Mouse (Mus musculus) liver, postnatal 0 days (tissue): ENCODE results near the gene Dscaml1. TPM values are rescaled to one million over a fixed set of nuclear protein-coding genes. Genes with fewer than 3 reads are reported as not detected.

Experiments
- ATAC-seq: fragments of 200-750 bp; cut with Nextera tagmentation; 2 replicates; pipeline ENCODE4 v1.8.0; 2017; ENCODE audit warnings: mild to moderate bottlenecking, moderate library complexity
- DNase-seq: peaks from one replicate; pipeline ENCODE4 v3.0.0-alpha.2; 2016
- H3K27ac ChIP-seq: fragments of 300-500 bp; sonication (generic); 2 replicates; pipeline ENCODE4 v1.5.1; 2014; ENCODE audit warnings: antibody characterized with exemption, moderate library complexity, mild to moderate bottlenecking, low read depth
- H3K27me3 ChIP-seq: fragments of 300-500 bp; sonication (generic); 2 replicates; pipeline ENCODE4 v1.6.1; 2014; ENCODE audit warnings: low read length, control low read depth, mixed read lengths; ENCODE audit not compliant: insufficient read depth
- H3K36me3 ChIP-seq: fragments of 300-500 bp; sonication (generic); replicated peaks from 2 replicates; pipeline ENCODE4 v1.6.1; 2014; ENCODE audit warnings: mild to moderate bottlenecking, control low read depth, low read length, moderate library complexity, mixed read lengths; ENCODE audit not compliant: insufficient read depth
- H3K4me1 ChIP-seq: fragments of 300-500 bp; sonication (generic); 2 replicates; pipeline ENCODE4 v1.6.1; 2014; ENCODE audit warnings: antibody characterized with exemption, mild to moderate bottlenecking, control low read depth; ENCODE audit not compliant: insufficient read depth
- H3K4me2 ChIP-seq: fragments of 300-500 bp; sonication (generic); 2 replicates; pipeline ENCODE4 v1.6.1; 2014; ENCODE audit warnings: low read depth, mild to moderate bottlenecking, low read length, moderate library complexity, mixed read lengths
- H3K4me3 ChIP-seq: fragments of 300-500 bp; sonication (generic); 2 replicates; pipeline ENCODE4 v1.5.1; 2014; ENCODE audit warnings: low read depth, low read length
- H3K9ac ChIP-seq: fragments of 300-500 bp; sonication (generic); replicated peaks from 2 replicates; pipeline ENCODE4 v1.6.1; 2014; ENCODE audit warnings: mild to moderate bottlenecking, moderate library complexity
- H3K9me3 ChIP-seq: fragments of 300-500 bp; sonication (generic); 2 replicates; pipeline ENCODE4 v1.6.1; 2016; ENCODE audit warnings: mild to moderate bottlenecking, control low read depth, low read length, mixed read lengths
- CTCF ChIP-seq: sonication (generic); IDR thresholded peaks from 2 replicates; pipeline ENCODE4 v1.5.1; 2016; ENCODE audit warnings: antibody characterized with exemption, low read depth
- EP300 ChIP-seq: IDR thresholded peaks from 2 replicates; pipeline ENCODE4 v1.6.1; 2016; ENCODE audit warnings: antibody characterized with exemption, low read depth, mild to moderate bottlenecking
- WGBS: fragments of 180-500 bp; shearing (Covaris S2); extraction: QIAGEN DNeasy Blood & Tissue Kit; methylation state at CpG from one replicate; pipeline ENCODE4 v1.1.7; 2014; ENCODE audit not compliant: insufficient replicate concordance; 5-methylcytosine and 5-hydroxymethylcytosine counted together
- polyA plus RNA-seq: library from polyadenylated mRNA; unstranded; fragments of >200 nt; fragmentation: Nextera tagmentation; extraction: Ambion mirVana; gene quantifications from 2 replicates; pipeline ENCODE4 v1.2.1, GENCODE M21; 2015

The Dscaml1 gene
- polyA plus RNA-seq, 1 experiment from 2014 or later: not detected

DNA sequence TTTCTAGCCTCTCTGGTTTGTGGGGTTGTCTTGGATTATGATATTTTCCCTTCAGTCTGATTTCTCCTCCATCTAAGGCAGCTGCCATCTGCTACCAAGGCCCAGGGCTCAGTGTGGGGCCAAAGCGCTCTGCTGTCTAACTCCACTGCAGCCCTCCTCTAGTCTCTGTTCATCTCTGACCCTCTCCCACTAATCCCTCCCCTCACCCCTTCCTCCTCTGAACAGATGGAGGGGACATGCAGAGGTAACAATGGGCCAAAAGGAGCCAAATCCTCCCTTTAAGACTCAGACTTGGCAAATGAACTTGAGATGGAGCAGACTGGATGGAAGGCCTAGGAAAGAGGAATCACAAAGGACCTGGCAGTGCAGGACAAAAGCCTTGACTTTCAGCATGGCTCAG, 365.8 kb downstream of the Dscaml1 start:
- TF ChIP-seq EP300 (no peak), CTCF (no peak)
- H3K4me2 ChIP-seq: no peak overlapping the region
- no peak for DNase-seq

DNA sequence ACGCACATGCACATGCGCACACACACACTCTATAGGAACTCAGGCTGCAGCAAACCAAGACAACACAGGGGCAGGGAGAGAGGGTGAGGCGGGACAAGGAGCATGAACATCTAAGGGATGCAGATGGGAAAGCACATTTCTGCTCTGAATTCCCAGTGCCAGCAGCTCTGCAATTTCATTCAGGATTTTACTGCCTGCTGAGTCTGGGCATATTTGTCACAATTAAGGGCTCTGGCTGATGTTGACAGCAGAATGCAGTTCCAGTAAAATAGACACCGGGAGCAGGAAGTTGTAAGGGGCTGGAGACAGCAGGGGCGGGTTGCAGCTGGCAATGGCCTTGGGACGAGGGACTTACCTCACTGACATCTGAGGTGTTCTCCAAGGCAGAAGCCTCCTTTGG, 367.3 kb downstream of the Dscaml1 start:
- no peak overlapping the region for H3K4me2 ChIP-seq
- DNase-seq (no peak), ATAC-seq (no peak)
- H3K27ac ChIP-seq: no peak overlapping the region
- 79% methylated on average over 6 of the region's 6 CpGs for WGBS
- no peak overlapping the region for H3K9ac ChIP-seq
- H3K36me3 ChIP-seq: peaks cover 6% of the 10 kb centered on the region; the same call in 1 of the 2 replicates
- no peaks in the 10 kb centered on the region for H3K27me3 ChIP-seq
- TF ChIP-seq CTCF (no peak), EP300 (no peak)
- H3K4me1 ChIP-seq: peaks cover 3% of the 10 kb centered on the region; the same call in 1 of the 2 replicates
- no peak overlapping the region for H3K4me3 ChIP-seq
- no peaks in the 10 kb centered on the region for H3K9me3 ChIP-seq

More for the DNA sequence above, 365.8 kb downstream of the Dscaml1 start:
- H3K4me1 ChIP-seq: peaks cover 14% of the 10 kb centered on the region
- no peaks in the 10 kb centered on the region for H3K27me3 ChIP-seq
- ATAC-seq: no peak
- no peaks in the 10 kb centered on the region for H3K9me3 ChIP-seq
- H3K9ac ChIP-seq: no peak overlapping the region
- peaks cover 6% of the 10 kb centered on the region; the same call in 1 of the 2 replicates for H3K36me3 ChIP-seq
- H3K4me3 ChIP-seq: no peak overlapping the region
- no peak overlapping the region for H3K27ac ChIP-seq
- WGBS: 92% methylated on average over 1 of the region's 1 CpGs

DNA sequence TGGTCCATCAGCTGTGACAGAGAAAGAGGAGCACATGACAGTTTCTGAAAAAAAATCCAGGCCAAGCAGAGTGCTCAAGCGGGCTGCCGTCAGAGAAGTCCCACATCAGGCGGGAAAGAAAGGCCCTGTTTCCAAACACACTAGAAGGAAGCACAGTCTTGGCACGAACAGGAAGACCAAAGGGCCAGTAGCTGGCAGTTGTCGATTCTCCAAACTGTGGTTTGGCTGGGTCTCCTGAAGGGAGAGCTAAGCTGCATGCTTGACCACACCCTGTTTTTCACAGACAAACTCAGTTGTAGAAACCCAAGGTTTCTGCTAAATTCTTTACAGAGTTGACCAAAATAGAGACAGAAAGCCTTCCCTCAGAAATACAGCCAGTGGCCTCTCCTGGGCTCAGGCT, 369.3 kb downstream of the Dscaml1 start:
- Histone ChIP-seq H3K4me3 (no peak overlapping the region), H3K9me3 (no peaks in the 10 kb centered on the region), H3K4me2 (no peak overlapping the region), H3K9ac (no peak overlapping the region), H3K4me1 (no peaks in the 10 kb centered on the region), H3K36me3 (peaks cover 6% of the 10 kb centered on the region; the same call in 1 of the 2 replicates), H3K27ac (no peak overlapping the region), H3K27me3 (no peaks in the 10 kb centered on the region)
- 61% methylated on average over 5 of the region's 5 CpGs for WGBS
- ATAC-seq: no peak
- no peak for DNase-seq
- TF ChIP-seq EP300 (no peak), CTCF (no peak)

DNA sequence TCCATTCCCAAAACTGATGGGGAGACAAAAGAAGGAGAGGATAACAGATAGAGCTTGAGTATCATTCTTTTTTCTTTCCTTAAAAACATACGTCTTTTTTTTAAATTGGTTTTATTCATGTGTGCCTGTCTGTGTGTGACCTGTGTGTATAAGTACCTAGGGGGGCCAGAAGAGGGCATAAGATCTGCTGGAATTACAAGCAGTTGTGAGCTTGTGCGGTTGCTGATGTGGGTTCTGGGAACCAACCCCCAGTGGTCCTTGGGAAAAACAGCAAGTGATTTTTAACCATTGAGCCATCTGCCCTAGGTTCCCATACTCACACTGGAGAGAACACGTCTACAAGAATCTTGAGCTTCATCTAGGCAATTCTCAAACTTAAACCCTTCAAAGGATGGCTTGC, 370.8 kb downstream of the Dscaml1 start:
- ATAC-seq (no peak), DNase-seq (no peak)
- H3K27ac ChIP-seq: no peak overlapping the region
- 77% methylated on average over 3 of the region's 3 CpGs for WGBS
- H3K9ac ChIP-seq: no peak overlapping the region
- no peaks in the 10 kb centered on the region for H3K9me3 ChIP-seq
- no peaks in the 10 kb centered on the region for H3K4me1 ChIP-seq
- H3K4me2 ChIP-seq: no peak overlapping the region
- peaks cover 8% of the 10 kb centered on the region; the same call in 1 of the 2 replicates for H3K36me3 ChIP-seq
- H3K4me3 ChIP-seq: no peak overlapping the region
- no peaks in the 10 kb centered on the region for H3K27me3 ChIP-seq
- TF ChIP-seq EP300: no peak
- peak; percentile 32; the same call in 1 of the 2 replicates for TF ChIP-seq CTCF

DNA sequence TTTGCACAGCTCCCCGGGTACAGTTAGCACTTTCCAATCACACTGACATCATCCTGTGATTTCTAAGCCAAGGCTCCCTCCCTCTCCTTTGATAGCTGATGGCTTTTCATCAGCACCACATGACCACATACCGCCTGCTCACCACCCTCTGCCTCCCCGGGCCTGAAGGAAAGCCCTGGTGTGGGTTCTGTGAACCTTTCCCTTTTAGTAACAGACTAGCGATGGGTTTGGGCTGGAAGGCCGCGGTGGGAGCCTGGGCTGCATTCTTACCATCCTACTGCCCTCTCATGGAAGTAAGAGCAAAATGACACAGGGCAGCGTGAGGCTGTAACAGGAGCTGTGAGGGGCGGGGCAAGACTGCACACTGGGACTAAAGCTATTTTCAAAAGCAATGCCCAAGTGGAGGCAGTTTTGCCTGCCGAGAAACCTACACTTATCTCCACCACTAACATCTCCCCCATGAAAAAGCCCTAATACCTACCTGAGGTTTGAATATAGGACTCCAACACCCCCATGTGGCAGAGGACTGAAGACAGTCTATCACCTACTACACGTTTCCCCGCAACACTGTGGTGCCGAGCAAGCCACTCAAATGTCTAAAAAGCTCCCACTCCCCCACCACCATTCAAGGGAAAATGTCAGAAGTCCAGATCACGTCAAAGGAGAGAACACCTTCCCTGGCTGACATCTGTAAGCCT, 372.2 kb downstream of the Dscaml1 start:
- Histone ChIP-seq H3K4me1 (peaks cover under 1% of the 10 kb centered on the region; the same call in 1 of the 2 replicates), H3K9me3 (no peaks in the 10 kb centered on the region), H3K4me3 (no peak overlapping the region), H3K27ac (no peak overlapping the region), H3K9ac (no peak overlapping the region), H3K27me3 (no peaks in the 10 kb centered on the region), H3K36me3 (peaks cover 7% of the 10 kb centered on the region; the same call in 1 of the 2 replicates), H3K4me2 (no peak overlapping the region)
- 40% methylated on average over 13 of the region's 13 CpGs for WGBS
- no peak for ATAC-seq
- TF ChIP-seq EP300 (no peak), CTCF (peak; percentile 49)
- no peak for DNase-seq

DNA sequence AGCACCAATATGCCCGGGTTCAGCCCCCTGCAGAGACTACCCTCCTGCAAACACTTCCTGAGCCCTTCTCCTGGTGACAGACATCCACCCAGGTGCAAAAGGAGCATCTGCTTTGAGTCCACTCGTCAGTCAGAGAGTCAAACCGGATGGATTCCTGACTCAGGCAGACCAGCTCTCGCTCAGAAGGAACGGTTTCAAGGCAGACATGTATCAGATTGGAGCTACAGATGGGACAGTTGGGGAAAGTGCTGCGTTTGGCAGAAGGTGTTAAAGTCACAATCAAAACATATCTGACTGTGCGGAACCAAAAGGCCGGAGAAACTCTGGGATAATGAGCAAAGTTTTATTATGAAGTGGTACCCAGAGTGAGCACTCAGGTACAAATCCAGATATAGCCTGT, 373.0 kb downstream of the Dscaml1 start:
- H3K4me3 ChIP-seq: no peak overlapping the region
- no peaks in the 10 kb centered on the region for H3K9me3 ChIP-seq
- DNase-seq (no peak), ATAC-seq (no peak)
- 0 out of 2 replicates have a peak, but pooled peaks cover 2% of the 10 kb centered on the region for H3K36me3 ChIP-seq
- no peak overlapping the region for H3K4me2 ChIP-seq
- WGBS: 81% methylated on average over 8 of the region's 8 CpGs
- H3K9ac ChIP-seq: no peak overlapping the region
- no peaks in the 10 kb centered on the region for H3K27me3 ChIP-seq
- no peak for TF ChIP-seq CTCF
- no peak for TF ChIP-seq EP300
- peaks cover 6% of the 10 kb centered on the region; the same call in 1 of the 2 replicates for H3K4me1 ChIP-seq
- no peak overlapping the region for H3K27ac ChIP-seq

Other genes starting within 250 kb of the Dscaml1 start
- 0.14 and 0.15 TPM in 2 replicates for gene BC049352, start 244.6 kb upstream of the Dscaml1 start, polyA plus RNA-seq
- gene Tmprss4, start 222.5 kb upstream of the Dscaml1 start, polyA plus RNA-seq: not detected in 2 replicates
- gene Il10ra, start 157.5 kb upstream of the Dscaml1 start, polyA plus RNA-seq: 2.4 and 2.7 TPM in 2 replicates
- not detected in 2 replicates for gene Tmprss13, start 107.5 kb upstream of the Dscaml1 start, polyA plus RNA-seq
- gene Fxyd6, start 56.4 kb upstream of the Dscaml1 start, polyA plus RNA-seq: 1.5 and 1.9 TPM in 2 replicates
- 0.65 and 1.3 TPM in 2 replicates for gene Fxyd2, start 27.0 kb upstream of the Dscaml1 start, polyA plus RNA-seq